Mouse (Mus musculus) midbrain, embryonic 12.5 days (tissue): Measurements from ENCODE around the gene Gbp3. TPM values are rescaled to one million over a fixed set of nuclear protein-coding genes. Genes with fewer than 3 reads are reported as not detected.

Source experiments
- ATAC-seq: fragments of 200-750 bp; cut with Nextera tagmentation; 2 replicates; pipeline ENCODE4 v1.8.0; 2017; ENCODE audit warnings: low read depth, moderate TSS enrichment, moderate library complexity; ENCODE audit not compliant: low FRiP score
- H3K27ac ChIP-seq: fragments of 300-500 bp; sonication (generic); replicated peaks from 2 replicates; pipeline ENCODE4 v1.5.1; 2016; ENCODE audit warnings: mild to moderate bottlenecking
- H3K27me3 ChIP-seq: fragments of 300-500 bp; sonication (generic); 2 replicates; pipeline ENCODE4 v1.6.1; 2016; ENCODE audit warnings: mild to moderate bottlenecking
- H3K36me3 ChIP-seq: fragments of 300-500 bp; sonication (generic); 2 replicates; pipeline ENCODE4 v1.6.1; 2016
- H3K4me1 ChIP-seq: fragments of 300-500 bp; sonication (generic); 2 replicates; pipeline ENCODE4 v1.6.1; 2016
- H3K4me2 ChIP-seq: fragments of 300-500 bp; sonication (generic); replicated peaks from 2 replicates; pipeline ENCODE4 v1.6.1; 2016; ENCODE audit warnings: mild to moderate bottlenecking, moderate library complexity
- H3K4me3 ChIP-seq: fragments of 300-500 bp; sonication (generic); 2 replicates; pipeline ENCODE4 v1.5.1; 2016; ENCODE audit warnings: mild to moderate bottlenecking
- H3K9ac ChIP-seq: fragments of 300-500 bp; sonication (generic); replicated peaks from 2 replicates; pipeline ENCODE4 v1.6.1; 2016; ENCODE audit warnings: mild to moderate bottlenecking, moderate library complexity
- H3K9me3 ChIP-seq: fragments of 300-500 bp; sonication (generic); 2 replicates; pipeline ENCODE4 v1.6.1; 2016; ENCODE audit warnings: mild to moderate bottlenecking
- WGBS: fragments of 180-500 bp; shearing (Covaris S2); methylation state at CpG from one replicate; pipeline ENCODE4 v1.1.7; 2016; 5-methylcytosine and 5-hydroxymethylcytosine counted together
- polyA plus RNA-seq: library from polyadenylated mRNA; unstranded; fragments of >200 nt; fragmentation: Nextera tagmentation; extraction: Ambion mirVana; gene quantifications from 2 replicates; pipeline ENCODE4 v1.2.1, GENCODE M21; 2016

Gene Gbp3
- polyA plus RNA-seq, 1 experiment from 2014 or later: 0.64 TPM

DNA sequence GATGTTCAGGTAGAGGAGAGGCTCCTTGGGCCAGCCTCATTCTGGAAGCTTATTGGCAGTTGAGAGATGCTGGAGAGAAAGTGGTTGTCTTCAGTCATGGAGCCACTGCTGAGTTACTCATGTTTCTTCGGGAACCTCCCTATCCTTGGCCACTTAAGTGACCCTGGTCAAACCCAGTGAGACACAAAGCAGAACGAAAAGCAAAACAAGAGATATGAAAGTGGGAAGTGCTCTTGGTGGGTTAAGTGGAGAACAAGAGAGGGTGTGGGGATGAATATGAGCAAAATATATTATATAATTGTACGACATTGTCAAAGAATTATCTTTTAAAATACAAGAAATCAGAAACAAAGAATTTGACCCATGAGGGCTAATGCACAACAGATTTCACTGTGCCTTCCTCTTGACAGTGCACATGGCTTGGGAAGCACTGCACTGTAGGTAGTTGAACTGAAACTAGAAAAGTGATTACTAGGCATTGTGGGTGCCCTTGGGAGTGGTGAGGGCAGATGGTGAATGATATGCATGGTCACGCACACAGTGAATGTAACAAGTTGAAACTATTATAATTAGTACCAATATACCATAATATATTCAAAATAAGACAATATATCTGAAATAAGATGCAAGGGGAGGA, 30.7 kb downstream of the Gbp3 start:
- Histone ChIP-seq H3K4me3 (no peak overlapping the region), H3K36me3 (no peaks in the 10 kb centered on the region), H3K9ac (no peak overlapping the region), H3K4me1 (no peaks in the 10 kb centered on the region), H3K27ac (no peak overlapping the region), H3K4me2 (no peak overlapping the region), H3K27me3 (no peaks in the 10 kb centered on the region), H3K9me3 (no peaks in the 10 kb centered on the region)
- ATAC-seq: no peak
- 91% methylated on average over 4 of the region's 4 CpGs for WGBS

DNA sequence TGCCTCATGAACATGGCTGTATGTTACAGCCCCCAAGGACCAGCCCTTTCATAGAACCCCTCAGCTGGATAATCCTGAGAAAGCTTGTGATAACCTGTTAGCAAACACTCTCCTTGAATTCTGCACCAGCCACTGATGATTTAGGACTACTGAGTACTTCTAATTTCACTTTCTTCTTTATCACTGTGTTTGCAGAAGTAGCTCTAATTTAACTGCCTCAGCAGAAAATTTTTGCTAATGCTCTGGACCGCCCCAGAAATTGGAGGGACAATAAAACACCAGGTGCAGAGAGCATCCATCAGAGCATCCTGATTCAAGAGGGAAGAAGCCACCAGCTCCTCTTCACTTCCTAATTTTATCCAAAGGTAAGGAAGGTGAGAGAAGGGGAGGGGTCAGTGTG, 34.7 kb downstream of the Gbp3 start, which contains the start of gene Gbp2b:
TSS of gene Gbp2b (plus strand) at position 301 of the 400 bp plus-strand sequence.
- no peak within 1 kb of the TSS for H3K4me2 ChIP-seq
- no peak within 1 kb of the TSS for H3K4me3 ChIP-seq
- no peak within 1 kb of the TSS for H3K9ac ChIP-seq
- H3K4me1 ChIP-seq: no peaks in the 10 kb centered on the region
- H3K27ac ChIP-seq: no peak within 1 kb of the TSS
- H3K36me3 ChIP-seq: no peaks in the 10 kb centered on the region
- ATAC-seq: no peak
- no peaks in the 10 kb centered on the region for H3K27me3 ChIP-seq
- no peaks in the 10 kb centered on the region for H3K9me3 ChIP-seq
- WGBS: 86% methylated on average over 1 of the region's 1 CpGs

DNA sequence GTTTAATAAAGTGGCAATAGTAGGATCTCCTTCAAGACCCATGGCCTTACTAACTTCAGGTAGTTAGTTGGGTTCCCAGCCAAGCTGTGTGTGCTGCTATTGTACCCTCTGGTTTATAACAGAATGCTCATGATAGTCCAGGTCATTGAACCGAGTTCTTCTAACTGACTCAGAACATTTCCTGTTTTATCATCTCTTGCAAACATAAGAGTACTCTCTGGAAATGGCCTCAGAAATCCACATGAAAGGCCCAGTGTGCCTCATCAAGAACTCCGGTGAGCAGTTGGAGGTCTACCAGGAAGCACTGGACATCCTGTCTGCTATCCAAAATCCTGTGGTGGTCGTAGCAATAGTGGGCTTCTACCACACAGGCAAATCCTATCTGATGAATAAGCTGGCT, 38.1 kb downstream of the Gbp3 start:
- 84% methylated on average over 3 of the region's 3 CpGs for WGBS
- no peaks in the 10 kb centered on the region for H3K36me3 ChIP-seq
- H3K9ac ChIP-seq: no peak overlapping the region
- ATAC-seq: no peak
- H3K4me3 ChIP-seq: no peak overlapping the region
- H3K4me1 ChIP-seq: no peaks in the 10 kb centered on the region
- no peak overlapping the region for H3K27ac ChIP-seq
- H3K9me3 ChIP-seq: no peaks in the 10 kb centered on the region
- no peak overlapping the region for H3K4me2 ChIP-seq
- H3K27me3 ChIP-seq: no peaks in the 10 kb centered on the region

DNA sequence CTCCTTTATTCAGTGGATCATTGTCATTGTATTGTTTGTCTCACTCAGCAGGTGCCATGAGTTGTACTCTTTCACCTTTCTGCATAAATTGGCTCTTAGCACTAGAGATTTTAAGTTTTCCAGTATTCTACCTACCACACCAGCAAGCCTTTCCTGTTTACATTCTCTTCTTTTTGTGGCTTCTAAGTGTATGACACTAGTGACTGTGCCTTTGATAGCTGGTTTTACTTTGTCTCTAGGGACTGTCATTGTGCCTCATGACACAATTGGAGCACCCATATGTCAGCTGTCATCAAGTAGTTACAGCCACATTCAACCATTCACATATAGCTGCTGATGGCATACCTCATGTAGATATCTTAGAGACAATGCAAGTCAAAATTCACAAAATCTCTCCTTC, 41.8 kb downstream of the Gbp3 start:
- no peak for ATAC-seq
- no peak overlapping the region for H3K4me2 ChIP-seq
- no peak overlapping the region for H3K4me3 ChIP-seq

DNA sequence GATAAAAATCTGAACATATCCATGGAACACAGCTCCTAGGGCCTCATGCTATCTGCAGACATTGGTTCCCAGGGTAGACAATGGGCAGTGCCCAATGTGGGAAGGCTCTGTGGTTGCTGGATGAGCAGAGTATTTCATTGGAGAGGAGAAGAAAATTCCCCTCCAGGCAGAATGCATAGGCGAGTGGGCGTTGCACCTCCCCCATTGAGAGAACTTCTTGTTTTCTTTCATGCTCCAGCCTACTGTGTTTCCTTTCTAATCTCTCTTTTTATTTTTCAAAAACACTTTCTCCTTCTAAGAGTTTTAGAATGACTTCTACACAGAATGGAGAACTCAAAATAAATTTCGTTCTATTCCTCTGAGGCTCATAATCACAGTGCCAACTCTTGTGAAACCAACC, 58.8 kb downstream of the Gbp3 start:
- no peak overlapping the region for H3K4me2 ChIP-seq
- WGBS: 93% methylated on average over 3 of the region's 3 CpGs
- no peaks in the 10 kb centered on the region for H3K36me3 ChIP-seq
- no peak for ATAC-seq
- H3K4me3 ChIP-seq: no peak overlapping the region
- H3K4me1 ChIP-seq: 0 out of 2 replicates have a peak, but pooled peaks cover 2% of the 10 kb centered on the region
- no peak overlapping the region for H3K27ac ChIP-seq
- no peak overlapping the region for H3K9ac ChIP-seq
- H3K9me3 ChIP-seq: no peaks in the 10 kb centered on the region
- no peaks in the 10 kb centered on the region for H3K27me3 ChIP-seq

More for the DNA sequence above, 41.8 kb downstream of the Gbp3 start:
- Histone ChIP-seq H3K4me1 (no peaks in the 10 kb centered on the region), H3K9ac (no peak overlapping the region), H3K9me3 (no peaks in the 10 kb centered on the region), H3K27me3 (no peaks in the 10 kb centered on the region), H3K36me3 (no peaks in the 10 kb centered on the region), H3K27ac (no peak overlapping the region)

DNA sequence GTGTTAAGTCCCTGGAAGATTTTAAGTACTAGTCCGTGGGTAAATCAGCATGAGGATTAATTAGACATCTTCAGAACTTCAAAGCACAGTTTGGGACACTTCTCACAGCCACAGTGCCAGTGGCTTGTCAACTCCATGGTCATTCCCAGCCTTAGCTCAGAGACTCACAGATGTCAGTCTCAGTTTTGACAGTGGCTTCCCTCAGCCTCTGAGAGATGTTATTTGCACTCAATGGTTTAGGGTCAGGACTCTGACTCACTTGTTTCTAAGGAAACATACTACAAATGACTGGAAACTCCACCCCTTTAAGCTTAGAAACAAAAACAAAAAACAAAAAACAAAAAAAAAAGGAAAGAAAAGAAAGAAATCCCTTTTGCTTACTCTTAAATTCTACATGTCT, 59.8 kb downstream of the Gbp3 start:
- Histone ChIP-seq H3K27me3 (no peaks in the 10 kb centered on the region), H3K36me3 (no peaks in the 10 kb centered on the region), H3K9me3 (no peaks in the 10 kb centered on the region), H3K4me2 (no peak overlapping the region), H3K4me1 (0 out of 2 replicates have a peak, but pooled peaks cover 2% of the 10 kb centered on the region), H3K9ac (no peak overlapping the region), H3K27ac (no peak overlapping the region), H3K4me3 (no peak overlapping the region)
- ATAC-seq: no peak
- 17% methylated on average over 1 of the region's 1 CpGs for WGBS

DNA sequence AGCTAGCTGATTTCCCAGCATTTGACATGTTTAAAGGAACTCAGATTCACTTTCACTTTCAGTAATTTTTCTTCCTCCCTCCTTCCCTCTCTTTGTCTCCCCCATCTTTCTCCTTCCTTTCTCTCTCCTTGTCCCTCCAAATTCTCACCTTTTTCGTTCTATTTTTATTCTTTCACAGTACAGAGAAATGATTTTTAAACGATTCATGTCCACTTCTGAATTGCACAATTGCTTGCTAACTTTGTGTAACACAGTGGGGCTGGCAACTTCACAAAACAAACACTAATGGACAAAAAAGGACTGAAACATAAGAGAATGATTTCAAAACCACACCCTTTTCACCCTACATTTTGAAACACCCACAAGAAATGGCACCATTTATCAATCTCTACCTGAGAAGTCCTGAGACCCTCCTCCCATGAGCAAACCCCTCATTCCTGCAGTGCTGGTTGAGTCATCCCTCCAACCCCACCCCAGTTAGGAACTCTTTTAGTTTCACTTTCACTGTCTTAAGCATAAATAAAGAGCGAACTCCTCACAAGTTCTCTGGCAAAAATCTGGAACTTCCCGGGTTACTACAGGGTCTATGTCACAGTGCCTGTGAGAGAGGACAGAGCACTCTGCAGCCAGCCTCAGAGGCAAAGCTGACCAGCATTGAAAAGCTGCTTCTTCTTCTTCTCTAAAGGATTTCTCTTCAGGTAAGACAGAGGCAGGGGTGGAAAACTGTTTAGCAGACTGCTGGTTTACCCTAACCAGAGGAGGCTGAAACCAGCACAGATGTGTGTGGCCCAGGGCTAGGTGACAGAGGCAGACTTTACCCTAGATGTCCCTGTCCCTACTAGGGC, 60.5 kb downstream of the Gbp3 start, which contains the start of gene Gbp2:
TSS of gene Gbp2 (plus strand) at position 492 of the 845 bp plus-strand sequence.
- 82% methylated on average over 4 of the region's 4 CpGs for WGBS
- H3K36me3 ChIP-seq: no peaks in the 10 kb centered on the region
- no peak for ATAC-seq
- 0 out of 2 replicates have a peak, but pooled peaks cover 2% of the 10 kb centered on the region for H3K4me1 ChIP-seq
- no peaks in the 10 kb centered on the region for H3K9me3 ChIP-seq
- no peak within 1 kb of the TSS for H3K4me3 ChIP-seq
- H3K27me3 ChIP-seq: no peaks in the 10 kb centered on the region
- H3K27ac ChIP-seq: no peak within 1 kb of the TSS
- H3K9ac ChIP-seq: no peak within 1 kb of the TSS
- no peak within 1 kb of the TSS for H3K4me2 ChIP-seq

DNA sequence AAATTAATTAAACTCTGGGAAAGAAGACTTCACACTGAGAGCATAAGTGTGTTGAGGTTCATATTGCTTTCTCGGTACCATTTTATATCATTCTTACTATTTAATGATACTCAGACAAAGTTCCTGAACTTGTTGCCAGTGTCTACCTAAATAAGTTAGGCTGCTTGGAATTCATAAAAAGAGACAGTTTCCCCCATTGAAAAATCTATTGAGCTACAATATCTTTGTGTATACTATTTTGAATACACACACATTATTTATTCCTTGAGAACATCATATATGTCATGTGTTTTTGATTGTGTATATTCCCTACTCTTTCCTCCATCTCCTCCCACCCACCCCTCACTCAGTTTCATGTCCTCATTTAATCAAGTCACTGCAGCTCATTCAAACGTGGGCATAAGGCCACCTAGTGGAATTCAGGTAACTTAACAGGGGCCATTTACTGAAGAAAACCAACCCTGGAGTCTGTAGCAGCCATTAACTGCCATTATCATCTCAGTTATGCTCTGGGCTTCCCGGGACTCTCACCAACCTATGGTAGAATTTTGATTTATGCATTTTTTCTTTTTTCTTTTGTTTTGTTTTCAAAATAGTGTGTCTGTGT, 61.2 kb downstream of the Gbp3 start:
- ATAC-seq: no peak
- Histone ChIP-seq H3K27me3 (no peaks in the 10 kb centered on the region), H3K4me1 (0 out of 2 replicates have a peak, but pooled peaks cover 2% of the 10 kb centered on the region), H3K9ac (no peak overlapping the region), H3K9me3 (no peaks in the 10 kb centered on the region), H3K27ac (no peak overlapping the region), H3K4me3 (no peak overlapping the region), H3K36me3 (no peaks in the 10 kb centered on the region), H3K4me2 (no peak overlapping the region)
- 61% methylated on average over 3 of the region's 3 CpGs for WGBS

Other genes with a start within 250 kb of the Gbp3 start
- 15.0 and 15.3 TPM in 2 replicates for gene Pdlim5, start 164.3 kb upstream of the Gbp3 start, polyA plus RNA-seq
- not detected in 2 replicates for gene Gbp5, start 66.0 kb upstream of the Gbp3 start, polyA plus RNA-seq
- 1.8 and 2.3 TPM in 2 replicates for gene Gbp7, start 29.7 kb upstream of the Gbp3 start, polyA plus RNA-seq
- not detected in 2 replicates for gene Gbp2b, start 34.8 kb downstream of the Gbp3 start, polyA plus RNA-seq
- 0.29 and 0.55 TPM in 2 replicates for gene Gbp2, start 60.6 kb downstream of the Gbp3 start, polyA plus RNA-seq
- 6.9 and 7.9 TPM in 2 replicates for gene Kyat3, start 141.0 kb downstream of the Gbp3 start, polyA plus RNA-seq
- gene Gtf2b, start 205.0 kb downstream of the Gbp3 start, polyA plus RNA-seq: 91.8 and 95.1 TPM in 2 replicates